8 mouse cellular contexts compared by ENCODE assay signal in the genomic region with DNA sequence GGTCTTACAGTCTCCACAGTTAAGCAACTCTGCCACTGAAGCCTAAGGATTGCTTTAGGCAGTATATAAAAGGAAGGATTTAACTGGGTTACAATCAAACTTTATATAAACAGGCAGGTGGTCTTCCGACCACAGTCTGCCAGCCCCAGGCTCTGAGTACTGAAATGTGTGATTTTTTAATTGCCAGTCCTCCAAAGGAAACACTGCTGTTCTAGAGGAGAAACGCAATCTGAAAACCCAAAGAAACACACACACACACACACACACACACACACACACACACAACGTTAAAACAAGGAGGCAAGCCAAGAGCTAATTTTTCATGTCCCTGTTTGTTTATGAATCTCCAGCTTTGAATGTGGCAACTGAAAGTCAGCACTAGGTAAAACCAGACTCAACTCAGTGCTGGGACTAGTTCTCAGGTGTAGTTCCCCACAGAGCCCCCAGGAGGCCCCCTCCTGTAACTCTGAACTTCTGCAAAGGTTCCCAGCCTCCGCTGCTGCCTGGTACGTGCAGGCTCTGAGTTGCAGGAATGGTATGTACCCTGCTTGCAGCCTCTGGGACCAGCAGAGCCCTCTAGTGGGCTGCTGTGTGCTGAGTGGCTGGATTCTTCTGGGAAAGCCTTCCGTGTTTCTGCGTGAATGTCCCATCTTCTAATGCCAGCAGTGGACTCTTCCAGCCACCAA. TPM values are rescaled to one million over a fixed set of nuclear protein-coding genes. Genes with fewer than 3 reads are reported as not detected.
A peak's percentile ranks its signal among the peaks of the same experiment; 100 is the strongest.
DNase-seq lines count a peak whose midpoint lies in the region; ATAC-seq and TF ChIP-seq lines count a peak whose summit lies in the region.

No protein-coding gene starts in this region.

- no peaks in the 10 kb centered on the region for H3K9me3 ChIP-seq in forebrain, embryonic 13.5 days (replicated peaks)
- H3K9me3 ChIP-seq in heart, postnatal 0 days (replicated peaks; ENCODE audit: control insufficient read depth, low read length) = no peaks in the 10 kb centered on the region
- H3K9me3 ChIP-seq in liver, embryonic 16.5 days (replicated peaks; ENCODE audit: control insufficient read depth, low read length) = no peaks in the 10 kb centered on the region

- peaks cover 21% of the 10 kb centered on the region for H3K4me1 ChIP-seq in forebrain, embryonic 13.5 days
- peaks cover 9% of the 10 kb centered on the region; the same call in 1 of the 2 replicates for H3K4me1 ChIP-seq in heart, postnatal 0 days (ENCODE audit: control insufficient read depth, insufficient read depth)
- H3K4me1 ChIP-seq in liver, embryonic 16.5 days (ENCODE audit: control insufficient read depth, low read depth, low read length) = peaks cover 2% of the 10 kb centered on the region

- H3K4me3 ChIP-seq in forebrain, embryonic 13.5 days = no peak overlapping the region
- peak overlapping the region; percentile 17; the same call in 1 of the 2 replicates for H3K4me3 ChIP-seq in heart, postnatal 0 days (ENCODE audit: low read depth, low read length)
- 0 out of 2 replicates have a peak overlapping the region, but pooled peaks have one; percentile 2 for H3K4me3 ChIP-seq in liver, embryonic 16.5 days (ENCODE audit: low read depth, low read length)

- DNase-seq in adrenal gland, adult 2 months = peak; percentile 77
- peak; percentile 96 for DNase-seq in heart, postnatal 0 days (ENCODE audit: low spot score)
- peak; percentile 90 to 94 for DNase-seq in kidney, postnatal 4 days
- DNase-seq in thymus, postnatal 14 days = peak; percentile 86

- TF ChIP-seq EP300 in heart, postnatal 0 days (IDR thresholded peaks at IDR 0.05; ENCODE audit: low read depth) = 0 out of 2 replicates have a peak, but pooled peaks have one; percentile 55

- no peak overlapping the region; the same call in 1 of the 2 replicates for H3K27ac ChIP-seq in forebrain, embryonic 13.5 days
- peak overlapping the region; percentile 75 for H3K27ac ChIP-seq in heart, postnatal 0 days (ENCODE audit: low read depth)
- no peak overlapping the region; the same call in 1 of the 2 replicates for H3K27ac ChIP-seq in liver, embryonic 16.5 days (ENCODE audit: low read length)

- H3K36me3 ChIP-seq in forebrain, embryonic 13.5 days (ENCODE audit: poor library complexity, severe bottlenecking) = peaks cover 13% of the 10 kb centered on the region; the same call in 1 of the 2 replicates
- peaks cover 10% of the 10 kb centered on the region for H3K36me3 ChIP-seq in heart, postnatal 0 days (replicated peaks; ENCODE audit: control insufficient read depth, insufficient read depth, low read length)
- H3K36me3 ChIP-seq in liver, embryonic 16.5 days (ENCODE audit: control insufficient read depth, insufficient read depth) = no peaks in the 10 kb centered on the region

- H3K27me3 ChIP-seq in forebrain, embryonic 13.5 days = no peaks in the 10 kb centered on the region
- no peaks in the 10 kb centered on the region for H3K27me3 ChIP-seq in heart, postnatal 0 days (ENCODE audit: control insufficient read depth, insufficient read depth, low read length)
- H3K27me3 ChIP-seq in liver, embryonic 16.5 days (ENCODE audit: control insufficient read depth, insufficient read depth, low read depth, low read length) = no peaks in the 10 kb centered on the region

- H3K4me2 ChIP-seq in forebrain, embryonic 13.5 days = peak overlapping the region; percentile 14; the same call in 1 of the 2 replicates
- H3K4me2 ChIP-seq in heart, postnatal 0 days (ENCODE audit: low read depth, low read length) = peak overlapping the region; percentile 44
- peak overlapping the region; percentile 31; the same call in 1 of the 2 replicates for H3K4me2 ChIP-seq in liver, embryonic 16.5 days (ENCODE audit: low read depth, low read length)

- ATAC-seq in CD4-positive, CD25-positive, alpha-beta regulatory T cell, adult 4 months = peak; percentile 75
- no peak; the same call in none of the 2 replicates for ATAC-seq in forebrain, embryonic 13.5 days
- peak; percentile 94 for ATAC-seq in heart, postnatal 0 days (ENCODE audit: insufficient read depth, low read depth)
- peak; percentile 85 for ATAC-seq in liver, embryonic 16.5 days (ENCODE audit: low read depth)
- ATAC-seq in neutrophil, adult 5-6 weeks (ENCODE audit: extremely low read depth, insufficient number of reproducible peaks, low FRiP score, poor library complexity, severe bottlenecking) = peak; percentile 60

- WGBS in forebrain, embryonic 13.5 days = 20% methylated on average over 7 of the region's 7 CpGs
- WGBS in heart, postnatal 0 days = 23% methylated on average over 7 of the region's 7 CpGs
- 18% methylated on average over 7 of the region's 7 CpGs for WGBS in liver, embryonic 16.5 days (ENCODE audit: insufficient replicate concordance)

- H3K9ac ChIP-seq in forebrain, embryonic 13.5 days = peak overlapping the region; percentile 40; the same call in 1 of the 2 replicates
- no peak overlapping the region; the same call in 1 of the 2 replicates for H3K9ac ChIP-seq in heart, postnatal 0 days (replicated peaks; ENCODE audit: low read depth, low read length)
- H3K9ac ChIP-seq in liver, embryonic 16.5 days (ENCODE audit: low read depth, low read length) = 0 out of 2 replicates have a peak overlapping the region, but pooled peaks have one; percentile 11

- peak; percentile 81 for TF ChIP-seq CTCF in heart, postnatal 0 days (IDR thresholded peaks at IDR 0.05; ENCODE audit: low read depth)

RNA-seq across cellular contexts. Expression of a gene that starts 23.9 kb away (rescaled TPM):
- polyA plus RNA-seq in CD4-positive, CD25-positive, alpha-beta regulatory T cell, adult 4 months (2017; shearing (Covaris generic)) = 10 to 100 TPM; 56.6 to 82.2 TPM
- total RNA-seq in adrenal gland, adult 2 months (2021) = 10 to 100 TPM; 67.0 to 76.7 TPM
- polyA plus RNA-seq in adrenal gland, adult 2 months (2012; rRNA removed) = 68.9 and 71.4 TPM in 2 replicates
- 81.3 and 89.7 TPM in 2 replicates for polyA plus RNA-seq in forebrain, embryonic 13.5 days (2015; fragmentation: Nextera tagmentation; extraction: Ambion mirVana)
- 83.4 and 113 TPM in 2 replicates for total RNA-seq in heart, postnatal 0 days (2014; rRNA removed; ENCODE audit: low replicate concordance)
- 59.8 and 64.2 TPM in 2 replicates for polyA plus RNA-seq in heart, postnatal 0 days (2015; fragmentation: Nextera tagmentation; extraction: Ambion mirVana)
- 21.9 and 22.8 TPM in 2 replicates for polyA plus RNA-seq in liver, embryonic 16.5 days (2015; fragmentation: Nextera tagmentation; extraction: Ambion mirVana)
- 79.2 and 88.8 TPM in 2 replicates for total RNA-seq in neutrophil, adult 5-6 weeks (2017)

RNA-seq across cellular contexts. Expression of a gene that starts 24.0 kb away (rescaled TPM):
- 10 to 100 TPM; 28.8 to 44.7 TPM for polyA plus RNA-seq in CD4-positive, CD25-positive, alpha-beta regulatory T cell, adult 4 months (2017; shearing (Covaris generic))
- 10 to 100 TPM; 74.6 to 75.4 TPM for total RNA-seq in adrenal gland, adult 2 months (2021)
- 122 and 137 TPM in 2 replicates for polyA plus RNA-seq in adrenal gland, adult 2 months (2012; rRNA removed)
- 34.0 and 41.7 TPM in 2 replicates for polyA plus RNA-seq in forebrain, embryonic 13.5 days (2015; fragmentation: Nextera tagmentation; extraction: Ambion mirVana)
- total RNA-seq in heart, postnatal 0 days (2014; rRNA removed; ENCODE audit: low replicate concordance) = 57.7 and 72.1 TPM in 2 replicates
- polyA plus RNA-seq in heart, postnatal 0 days (2015; fragmentation: Nextera tagmentation; extraction: Ambion mirVana) = 28.2 and 30.5 TPM in 2 replicates
- 16.9 and 21.2 TPM in 2 replicates for polyA plus RNA-seq in liver, embryonic 16.5 days (2015; fragmentation: Nextera tagmentation; extraction: Ambion mirVana)
- total RNA-seq in neutrophil, adult 5-6 weeks (2017) = 31.7 and 32.2 TPM in 2 replicates
